Mouse (Mus musculus) adrenal gland (tissue): ENCODE results near the gene Asb17.

Source experiments
- intact Hi-C: fragments of 180-260 bp; cut with DNase I; formaldehyde crosslinking; loops from one replicate; pipeline ENCODE4 v1.15.1; 2025

Asb17 gene

GRCm38 (mm10) chr3:153888141-153888540, 44.1 kb downstream of the Asb17 start:
- intact Hi-C loops: no loop called here

DNA sequence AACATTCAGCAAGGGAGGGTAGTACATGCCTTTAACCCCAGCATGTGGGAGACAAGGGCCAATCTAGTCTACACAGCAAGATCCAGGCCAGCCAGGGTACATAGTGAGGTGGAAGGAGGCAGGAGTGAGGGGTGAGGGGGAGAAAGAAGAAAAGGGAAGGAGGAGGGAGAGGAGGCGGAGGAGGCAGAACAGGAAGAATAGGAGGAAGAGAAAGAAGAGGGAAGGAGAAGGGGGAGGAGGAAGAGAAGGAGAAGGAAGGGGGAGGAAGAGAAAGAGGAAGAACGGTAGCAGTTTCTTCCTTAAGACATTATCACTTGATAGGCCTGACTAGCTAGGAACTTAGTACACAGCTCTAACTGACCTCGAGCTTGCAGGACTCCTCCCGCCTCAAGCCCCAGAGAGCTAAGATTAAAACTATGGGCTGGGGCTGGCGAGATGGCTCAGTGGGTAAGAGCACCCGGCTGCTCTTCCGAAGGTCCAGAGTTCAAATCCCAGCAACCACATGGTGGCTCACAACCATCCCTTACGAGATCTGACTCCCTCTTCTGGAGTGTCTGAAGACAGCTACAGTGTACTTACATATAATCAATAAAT, 45.3 kb downstream of the Asb17 start:
- intact Hi-C loops: no loop called here

GRCm38 (mm10) chr3:153895454-153895853, 51.4 kb downstream of the Asb17 start:
- intact Hi-C loops: no loop called here

GRCm38 (mm10) chr3:153897216-153897615, 53.2 kb downstream of the Asb17 start:
- intact Hi-C loops: no loop called here

- intact Hi-C loops: loop anchor here (10.0 kb wide), 1 partner anchor 323 kb away; no protein-coding TSS in a partner anchor
These were observed 57.9 kb downstream of the Asb17 start for GRCm38 (mm10) chr3:153901904-153902303.

- intact Hi-C loops: loop anchor here (10.0 kb wide), 1 partner anchor 322 kb away; no protein-coding TSS in a partner anchor
These were observed 58.6 kb downstream of the Asb17 start for GRCm38 (mm10) chr3:153902595-153902994.

GRCm38 (mm10) chr3:153904586-153904985, 60.6 kb downstream of the Asb17 start:
- intact Hi-C loops: loop anchor here (10.0 kb wide), 1 partner anchor 320 kb away; no protein-coding TSS in a partner anchor
